Mouse (Mus musculus) small intestine, adult 2 months (tissue): ENCODE data around the gene Tmod3. TPM values are rescaled to one million over a fixed set of nuclear protein-coding genes. Genes with fewer than 3 reads are reported as not detected.
"Not testable (repeated sequence)": the region's sequence is repeated elsewhere in the genome, so short reads cannot be mapped to it uniquely, and the experiment has no call there.

Source experiments
- H3K27ac ChIP-seq: fragments of 200-500 bp; 2 replicates; pipeline ENCODE4 v1.5.1; 2012; ENCODE audit warnings: low read depth, low read length, control low read depth, inconsistent platforms; ENCODE audit not compliant: insufficient read depth
- H3K27me3 ChIP-seq: fragments of 200-500 bp; 2 replicates; pipeline ENCODE4 v1.6.1; 2012; ENCODE audit warnings: mild to moderate bottlenecking, moderate library complexity, low read length, inconsistent platforms; ENCODE audit not compliant: control insufficient read depth, insufficient read depth
- H3K36me3 ChIP-seq: fragments of 200-500 bp; 2 replicates; pipeline ENCODE4 v1.6.1; 2012; ENCODE audit warnings: mild to moderate bottlenecking, low read length, control low read depth, inconsistent platforms; ENCODE audit not compliant: control insufficient read depth, insufficient read depth
- H3K4me1 ChIP-seq: fragments of 200-500 bp; 2 replicates; pipeline ENCODE4 v1.6.1; 2012; ENCODE audit warnings: low read length, inconsistent platforms, mixed read lengths; ENCODE audit not compliant: control insufficient read depth, insufficient read depth, insufficient read length
- H3K4me3 ChIP-seq: fragments of 200-500 bp; 2 replicates; pipeline ENCODE4 v1.5.1; 2012; ENCODE audit warnings: low read depth, mild to moderate bottlenecking, control low read depth, inconsistent platforms, low read length, moderate library complexity
- CTCF ChIP-seq: fragments of 200-500 bp; IDR thresholded peaks from 2 replicates; pipeline ENCODE4 v1.5.1; 2012; ENCODE audit warnings: low read depth, mild to moderate bottlenecking, control low read depth, inconsistent platforms, low read length, moderate library complexity, mixed read lengths; ENCODE audit not compliant: insufficient replicate concordance, insufficient read length; ENCODE audit errors: extremely low read depth
- POLR2A ChIP-seq: fragments of 200-500 bp; IDR thresholded peaks from 2 replicates; pipeline ENCODE4 v1.6.1; 2012; ENCODE audit warnings: low read depth, mild to moderate bottlenecking, control low read depth, inconsistent platforms, low read length, moderate library complexity
- WGBS: fragments of 180-500 bp; shearing (Covaris S2); methylation state at CpG from one replicate; pipeline ENCODE4 v1.1.7; 2018; 5-methylcytosine and 5-hydroxymethylcytosine counted together
- polyA plus RNA-seq: library from polyadenylated mRNA; depleted of rRNA; stranded (reverse); fragments of >200 nt; gene quantifications from 2 replicates; pipeline ENCODE4 v1.2.3, GENCODE M21; 2012

Tmod3 gene
- polyA plus RNA-seq, 1 experiment: 13.4 TPM

DNA sequence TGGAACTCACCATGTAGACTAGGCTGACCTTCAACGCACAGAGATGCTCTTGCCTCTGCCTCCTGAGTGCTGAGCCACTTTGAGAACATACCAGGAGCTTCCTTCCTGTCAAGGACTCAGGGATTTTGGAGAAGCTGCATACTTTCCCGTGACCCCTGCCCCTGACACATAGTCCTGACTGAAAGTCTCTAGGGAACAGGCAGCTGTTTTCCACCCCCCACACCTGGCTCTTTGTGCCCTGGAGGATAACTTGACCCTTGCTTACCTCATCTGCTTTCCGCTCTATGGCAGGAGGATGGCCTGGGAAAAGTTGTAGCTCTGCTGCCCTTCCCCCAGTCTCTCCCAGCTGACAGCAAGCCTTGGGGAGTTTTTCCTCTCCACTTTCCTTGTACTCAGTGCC is 41.7 kb downstream of the Tmod3 start:
- Histone ChIP-seq H3K36me3 (peaks cover 27% of the 10 kb centered on the region), H3K4me3 (no peak overlapping the region), H3K27ac (no peak overlapping the region), H3K4me1 (no peaks in the 10 kb centered on the region), H3K27me3 (no peaks in the 10 kb centered on the region)
- 75% methylated on average over 3 of the region's 3 CpGs for WGBS
- TF ChIP-seq POLR2A (no peak), CTCF (no peak)

DNA sequence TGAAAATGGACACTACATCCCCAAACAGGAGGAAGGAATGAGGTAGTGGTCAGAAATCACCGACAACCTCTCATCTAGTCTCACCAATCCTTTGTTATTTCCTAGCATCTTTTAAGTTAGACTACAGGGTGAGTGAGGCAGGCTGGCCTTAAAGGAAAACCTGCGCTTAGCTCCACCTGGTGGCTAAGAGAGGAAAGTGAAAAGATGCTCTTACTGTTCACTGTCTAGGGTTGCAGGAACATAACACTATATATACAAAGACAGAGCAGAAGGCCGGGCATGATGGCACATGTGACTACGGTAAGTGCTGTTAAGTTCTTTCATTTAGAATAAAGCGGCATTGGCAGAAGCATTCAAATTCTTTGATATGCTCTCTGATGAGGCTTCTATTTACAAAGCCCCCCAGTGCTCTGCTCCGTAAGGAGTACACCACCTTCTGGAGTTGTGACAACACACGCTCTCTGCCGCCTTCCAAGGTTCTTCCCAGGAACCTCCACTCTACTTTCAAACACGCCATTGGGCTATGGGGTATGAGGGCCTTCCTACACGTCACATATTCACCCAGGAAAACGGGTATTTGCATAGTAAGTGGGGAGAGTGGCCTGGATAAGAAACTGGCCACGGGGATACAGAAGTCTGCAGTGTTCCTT is 43.9 kb downstream of the Tmod3 start:
- Histone ChIP-seq H3K4me3 (no peak overlapping the region), H3K27me3 (no peaks in the 10 kb centered on the region), H3K36me3 (peaks cover 35% of the 10 kb centered on the region), H3K27ac (no peak overlapping the region), H3K4me1 (no peaks in the 10 kb centered on the region)
- no peak for TF ChIP-seq POLR2A
- 67% methylated on average over 12 of the region's 12 CpGs for WGBS

GRCm38 (mm10) chr9:75511236-75511939 is 48.1 kb downstream of the Tmod3 start:
- no peaks in the 10 kb centered on the region for H3K4me1 ChIP-seq
- H3K27me3 ChIP-seq: no peaks in the 10 kb centered on the region
- no peak overlapping the region for H3K27ac ChIP-seq
- TF ChIP-seq POLR2A (no peak), CTCF (no peak)
- 91% methylated on average over 8 of the region's 8 CpGs for WGBS
- H3K36me3 ChIP-seq: peaks cover 63% of the 10 kb centered on the region
- no peak overlapping the region for H3K4me3 ChIP-seq

DNA sequence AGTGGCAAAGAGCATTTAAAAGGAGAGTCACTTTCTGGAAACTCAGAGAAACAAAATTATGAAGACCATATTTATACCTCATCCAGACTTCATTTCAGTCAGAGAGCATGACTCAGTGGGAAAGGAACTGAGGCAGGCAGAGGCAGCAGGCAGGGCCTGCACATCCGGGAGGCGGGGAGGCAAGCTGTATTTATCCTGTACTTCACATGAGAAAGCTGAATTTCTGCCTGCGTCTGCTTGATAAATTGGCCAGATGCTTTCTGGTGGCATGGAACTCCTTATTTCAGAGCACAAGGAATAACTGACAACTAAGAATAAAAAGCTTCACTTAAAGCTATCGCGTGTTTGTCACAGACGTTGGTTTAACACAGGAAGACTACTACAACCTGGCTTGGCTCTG is 55.1 kb downstream of the Tmod3 start:
- Histone ChIP-seq H3K27ac (no peak overlapping the region), H3K27me3 (no peaks in the 10 kb centered on the region), H3K36me3 (peaks cover 68% of the 10 kb centered on the region), H3K4me3 (no peak overlapping the region), H3K4me1 (no peaks in the 10 kb centered on the region)
- 96% methylated on average over 6 of the region's 6 CpGs for WGBS
- TF ChIP-seq POLR2A: no peak
- TF ChIP-seq CTCF: no peak

- WGBS: 87% methylated on average over 7 of the region's 7 CpGs
- no peaks in the 10 kb centered on the region for H3K4me1 ChIP-seq
- H3K36me3 ChIP-seq: peaks cover 48% of the 10 kb centered on the region
- H3K27ac ChIP-seq: no peak overlapping the region
- H3K27me3 ChIP-seq: no peaks in the 10 kb centered on the region
- TF ChIP-seq CTCF (no peak), POLR2A (no peak)
- no peak overlapping the region for H3K4me3 ChIP-seq
Observed at GRCm38 (mm10) chr9:75498571-75498970, 60.9 kb downstream of the Tmod3 start.

DNA sequence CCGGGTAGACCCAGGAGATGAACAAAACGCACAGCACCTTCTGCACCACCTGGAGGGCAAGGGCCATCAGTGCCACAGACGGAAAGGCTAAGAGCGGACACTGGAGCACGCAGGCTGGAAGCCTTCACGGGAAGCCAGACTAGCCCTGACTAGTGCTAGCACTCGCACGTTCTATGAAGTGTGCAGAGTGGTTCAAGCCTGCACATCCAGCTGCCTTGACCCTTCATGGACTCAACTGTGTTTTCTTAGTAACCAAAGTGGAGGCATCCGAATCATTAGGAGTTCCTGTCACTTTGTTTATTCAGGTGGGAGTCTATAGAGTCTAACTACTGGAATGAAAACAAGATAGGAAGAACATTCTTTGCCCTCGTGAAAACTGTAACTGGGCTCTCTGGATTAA is 63.5 kb downstream of the Tmod3 start:
- H3K27me3 ChIP-seq: no peaks in the 10 kb centered on the region
- peaks cover 31% of the 10 kb centered on the region for H3K36me3 ChIP-seq
- no peak overlapping the region for H3K4me3 ChIP-seq
- TF ChIP-seq POLR2A (no peak), CTCF (no peak)
- H3K4me1 ChIP-seq: no peaks in the 10 kb centered on the region
- H3K27ac ChIP-seq: no peak overlapping the region
- 83% methylated on average over 10 of the region's 10 CpGs for WGBS

- peaks cover 23% of the 10 kb centered on the region for H3K36me3 ChIP-seq
- no peaks in the 10 kb centered on the region for H3K27me3 ChIP-seq
- H3K27ac ChIP-seq: no peak overlapping the region
- no peaks in the 10 kb centered on the region for H3K4me1 ChIP-seq
- TF ChIP-seq POLR2A: no peak
- TF ChIP-seq CTCF: no peak
- 86% methylated on average over 9 of the region's 9 CpGs for WGBS
- no peak overlapping the region for H3K4me3 ChIP-seq
Observed at GRCm38 (mm10) chr9:75494407-75495005, 65.0 kb downstream of the Tmod3 start.

- H3K36me3 ChIP-seq, H3K4me1 ChIP-seq, H3K4me3 ChIP-seq, H3K27me3 ChIP-seq, H3K27ac ChIP-seq: not testable (repeated sequence)
- WGBS: 94% methylated on average over 7 of the region's 7 CpGs
Observed at GRCm38 (mm10) chr9:75488255-75488654, 71.2 kb downstream of the Tmod3 start.
